8 mouse cellular contexts compared by ENCODE assay signal in genomic region chr13:63305160-63306011, GRCm38 (mm10).
DNase-seq lines count a peak whose midpoint lies in the region; ATAC-seq and TF ChIP-seq lines count a peak whose summit lies in the region.

No protein-coding gene starts in this region.

- TF ChIP-seq CTCF in lung, adult 2 months (IDR thresholded peaks at IDR 0.05; ENCODE audit: insufficient read depth, low read length) = no peak

- peak overlapping the region; percentile 69 for H3K27ac ChIP-seq in limb, embryonic 12.5 days

- peaks cover 64% of the 10 kb centered on the region for H3K36me3 ChIP-seq in limb, embryonic 12.5 days

- peaks cover 6% of the 10 kb centered on the region for H3K4me1 ChIP-seq in lung, adult 2 months (ENCODE audit: control insufficient read depth, insufficient read depth, low read length)
- peaks cover 69% of the 10 kb centered on the region for H3K4me1 ChIP-seq in limb, embryonic 12.5 days (replicated peaks)

- 59% methylated on average over 16 of the region's 16 CpGs for WGBS in lung, adult 2 months
- WGBS in limb, embryonic 12.5 days = 31% methylated on average over 16 of the region's 16 CpGs

- TF ChIP-seq POLR2A in lung, adult 2 months (IDR thresholded peaks at IDR 0.05; ENCODE audit: borderline replicate concordance, extremely low read depth, low read depth, low read length) = no peak

- H3K4me2 ChIP-seq in limb, embryonic 12.5 days = no peak overlapping the region

- H3K9me3 ChIP-seq in limb, embryonic 12.5 days = no peaks in the 10 kb centered on the region

- H3K9ac ChIP-seq in limb, embryonic 12.5 days (replicated peaks) = 0 out of 2 replicates have a peak overlapping the region, but pooled peaks have one; percentile 31

- no peaks in the 10 kb centered on the region for H3K27me3 ChIP-seq in limb, embryonic 12.5 days

- ATAC-seq in cerebellum, adult (ENCODE audit: insufficient number of reproducible peaks, low FRiP score, low TSS enrichment) = no peak
- ATAC-seq in limb, embryonic 12.5 days (ENCODE audit: insufficient number of reproducible peaks, insufficient read depth, low FRiP score, low TSS enrichment, low read depth) = peak; percentile 17; the same call in 1 of the 2 replicates
- ATAC-seq in granulocyte monocyte progenitor cell, adult 5-6 weeks (replicated peaks; ENCODE audit: poor library complexity, severe bottlenecking) = no peak

- peak; percentile 51 to 55 for DNase-seq in cerebellum, adult 18-20 months
- peak; percentile 30 to 44 for DNase-seq in lung, adult 18-20 months
- DNase-seq in lung, adult 2 months = no peak
- DNase-seq in gastrocnemius, adult 8-10 months (ENCODE audit: low spot score in 2 of 2) = peak; percentile 28 to 31
- DNase-seq in spleen, postnatal 14 days (ENCODE audit: low spot score in 2 of 2) = no peak

- H3K4me3 ChIP-seq in lung, adult 2 months (replicated peaks; ENCODE audit: extremely low read depth, low read depth, low read length) = no peak overlapping the region
- no peak overlapping the region for H3K4me3 ChIP-seq in limb, embryonic 12.5 days (replicated peaks)

Comparison
In these comparisons a context has a peak if more than half of its experiments do, and no peak if none do; other contexts are left out.
1. DNase-seq: peak in cerebellum, adult 18-20 months (2 of 2), lung, adult 18-20 months (2 of 2) and gastrocnemius, adult 8-10 months (2 of 2); none in lung, adult 2 months (single experiment) and spleen, postnatal 14 days (0 of 2).